Mouse (Mus musculus) left cerebral cortex, adult 8-10 months (tissue): Measurements from ENCODE around the gene Ifi205. TPM values are rescaled to one million over a fixed set of nuclear protein-coding genes. Genes with fewer than 3 reads are reported as not detected.

ENCODE experiments used
- DNase-seq, 2 experiments: peaks; one replicate each; pipeline ENCODE4 v3.0.0; 2022; ENCODE audit warnings: low spot score in 2 of 2
- total RNA-seq, 4 experiments: library from RNA; stranded (reverse); gene quantifications; 2 replicates each; pipeline ENCODE4 v1.2.4; 2022

The Ifi205 gene
- total RNA-seq, 4 experiments from 2014 or later, result not detected

GRCm38 (mm10) chr1:173973111-173973510 lies 58.5 kb downstream of the Ifi205 start:
- peak in 1 of 2 experiments; percentile 16 for DNase-seq

Other genes starting within 250 kb of the Ifi205 start
- under 1 TPM in 2 of 4 experiments, not detected in 2; 0.26 to 0.55 TPM for gene Ifi211, start 118.8 kb downstream of the Ifi205 start, total RNA-seq
- 1 to 10 TPM; 1.1 to 1.6 (median 1.3) TPM for gene Mndal, start 89.3 kb downstream of the Ifi205 start, total RNA-seq
- gene Ifi203, start 89.1 kb downstream of the Ifi205 start, total RNA-seq, result under 1 TPM; 0.65 to 0.87 (median 0.69) TPM
- not detected for gene Ifi202b, start 49.1 kb downstream of the Ifi205 start, total RNA-seq
- gene Olfr433, start 8.9 kb upstream of the Ifi205 start, total RNA-seq, result not detected
- gene Olfr432, start 17.4 kb upstream of the Ifi205 start, total RNA-seq, result not detected
- gene Olfr430, start 34.8 kb upstream of the Ifi205 start, total RNA-seq, result not detected
- not detected for gene Olfr429, start 52.5 kb upstream of the Ifi205 start, total RNA-seq
- not detected for gene Olfr427, start 65.1 kb upstream of the Ifi205 start, total RNA-seq
- not detected for gene Olfr231, start 89.4 kb upstream of the Ifi205 start, total RNA-seq
- not detected for gene Olfr424, start 99.7 kb upstream of the Ifi205 start, total RNA-seq
- gene Olfr420, start 123.8 kb upstream of the Ifi205 start, total RNA-seq, result not detected
- gene Spta1, start 141.0 kb upstream of the Ifi205 start, total RNA-seq, result under 1 TPM in 2 of 4 experiments, not detected in 2; 0.05 to 0.06 TPM
- gene Olfr419, start 220.3 kb upstream of the Ifi205 start, total RNA-seq, result not detected